Mouse (Mus musculus) v-Abl transformed pro-B cells (cell line): ENCODE data around the gene Pip5k1b.

ENCODE experiments used
- in situ Hi-C, 2 experiments: fragments of 400-800 bp; cut with MboI; formaldehyde crosslinking; loops; one replicate each; pipeline ENCODE4 v1.15.1; 2025; ENCODE audit not compliant: unreplicated experiment in 2 of 2

Pip5k1b gene

DNA sequence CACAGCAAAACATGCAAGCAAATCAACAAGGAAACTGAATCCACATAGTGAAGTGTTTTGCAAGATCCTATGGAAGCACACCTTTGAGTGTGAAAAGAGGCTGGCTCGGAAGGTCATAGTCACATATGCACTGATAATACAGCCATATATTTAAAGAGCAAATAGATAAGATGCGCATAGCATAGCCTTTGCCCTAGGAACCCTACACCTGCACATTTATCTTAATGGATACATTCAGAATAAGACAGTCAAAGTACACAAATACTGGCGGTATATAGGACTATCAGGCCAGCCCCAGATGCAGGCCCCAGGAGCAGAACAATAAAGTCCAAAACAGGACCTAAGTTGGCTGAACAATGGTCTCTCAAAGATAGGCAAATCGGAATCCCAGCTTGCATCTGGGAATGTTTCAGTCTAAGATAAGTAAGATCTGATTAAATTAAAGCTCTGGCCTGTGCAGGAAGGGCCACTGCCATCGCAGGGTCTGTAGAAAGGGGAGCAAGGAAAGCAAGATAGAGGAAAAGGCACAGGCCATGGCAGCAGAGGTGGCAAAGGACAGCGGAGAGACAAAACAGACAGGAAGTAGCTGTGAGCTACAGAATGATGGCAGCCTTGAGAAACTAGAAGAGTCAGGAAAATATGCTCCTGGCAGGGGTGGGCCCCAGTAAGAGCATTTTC lies 35.8 kb downstream of the Pip5k1b start:
- in situ Hi-C loops: no loop called here

DNA sequence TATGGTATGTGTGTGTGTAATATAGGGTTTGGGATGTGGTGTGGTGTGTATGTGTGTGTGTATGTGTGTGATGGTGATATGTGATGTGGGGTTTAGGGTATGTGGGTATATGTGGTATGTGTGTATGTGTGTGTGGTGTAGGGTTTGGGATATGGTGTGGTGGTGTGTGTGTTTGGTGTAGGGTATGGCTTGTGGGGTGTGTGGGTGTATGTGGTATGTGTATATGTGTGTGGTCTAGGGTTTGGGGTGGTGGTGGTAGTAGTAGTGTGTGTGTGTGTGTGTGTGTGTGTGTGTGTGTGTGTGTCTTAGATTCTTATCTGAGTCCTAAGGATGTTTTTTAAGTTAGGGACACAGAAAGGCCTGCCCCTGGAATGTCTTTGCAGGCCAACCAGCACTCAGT lies 37.3 kb downstream of the Pip5k1b start:
- in situ Hi-C loops: no loop called here

- in situ Hi-C loops: no loop called here
Observed at GRCm38 (mm10) chr19:24517057-24517456, 38.6 kb downstream of the Pip5k1b start.

GRCm38 (mm10) chr19:24515941-24516340 lies 39.7 kb downstream of the Pip5k1b start:
- in situ Hi-C loops: no loop called here

DNA sequence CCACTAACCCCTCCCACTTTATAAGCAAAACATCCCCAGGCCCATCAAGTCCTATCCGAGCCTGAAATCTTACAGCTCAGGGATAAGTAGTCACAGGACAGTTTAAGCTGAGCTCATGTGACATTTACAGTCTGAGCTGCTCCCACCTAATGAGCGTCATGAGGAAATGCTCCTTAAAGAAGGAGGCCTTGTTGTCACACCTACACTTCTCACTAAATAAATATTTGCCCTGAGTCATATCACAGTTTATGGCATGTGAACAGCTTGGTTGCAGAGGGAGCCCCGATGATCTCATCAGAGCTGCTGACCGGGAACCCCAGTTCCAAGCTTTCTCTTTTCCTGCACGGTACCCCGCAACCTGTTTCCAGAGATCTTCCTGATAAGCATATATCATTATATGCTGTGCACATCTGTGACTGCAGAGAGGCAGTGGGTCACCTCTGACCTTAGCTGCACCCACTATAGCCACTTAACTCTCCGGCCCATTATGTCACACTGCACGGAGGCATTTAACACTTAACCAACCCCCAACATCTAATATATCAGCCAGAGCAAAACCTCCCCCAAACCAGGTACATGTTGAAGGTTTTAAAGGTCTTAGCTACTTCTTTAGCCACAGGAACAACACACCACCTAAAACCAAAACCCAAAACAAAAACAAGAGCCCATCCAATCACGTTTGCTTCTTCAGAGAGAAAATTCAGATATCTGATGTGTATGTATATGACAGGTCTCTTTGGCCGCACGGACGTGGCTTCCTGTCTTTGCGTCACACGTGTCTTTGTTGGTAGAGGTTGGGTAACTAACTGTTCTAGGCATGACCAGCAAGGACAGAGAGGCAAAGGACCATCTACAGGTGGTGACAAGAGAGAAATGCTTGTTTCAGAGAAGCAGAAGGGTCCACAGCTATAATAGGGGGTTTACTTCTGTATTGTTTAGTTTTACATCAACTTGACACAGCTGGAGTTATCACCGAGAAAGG lies 40.7 kb downstream of the Pip5k1b start:
- in situ Hi-C loops: no loop called here

DNA sequence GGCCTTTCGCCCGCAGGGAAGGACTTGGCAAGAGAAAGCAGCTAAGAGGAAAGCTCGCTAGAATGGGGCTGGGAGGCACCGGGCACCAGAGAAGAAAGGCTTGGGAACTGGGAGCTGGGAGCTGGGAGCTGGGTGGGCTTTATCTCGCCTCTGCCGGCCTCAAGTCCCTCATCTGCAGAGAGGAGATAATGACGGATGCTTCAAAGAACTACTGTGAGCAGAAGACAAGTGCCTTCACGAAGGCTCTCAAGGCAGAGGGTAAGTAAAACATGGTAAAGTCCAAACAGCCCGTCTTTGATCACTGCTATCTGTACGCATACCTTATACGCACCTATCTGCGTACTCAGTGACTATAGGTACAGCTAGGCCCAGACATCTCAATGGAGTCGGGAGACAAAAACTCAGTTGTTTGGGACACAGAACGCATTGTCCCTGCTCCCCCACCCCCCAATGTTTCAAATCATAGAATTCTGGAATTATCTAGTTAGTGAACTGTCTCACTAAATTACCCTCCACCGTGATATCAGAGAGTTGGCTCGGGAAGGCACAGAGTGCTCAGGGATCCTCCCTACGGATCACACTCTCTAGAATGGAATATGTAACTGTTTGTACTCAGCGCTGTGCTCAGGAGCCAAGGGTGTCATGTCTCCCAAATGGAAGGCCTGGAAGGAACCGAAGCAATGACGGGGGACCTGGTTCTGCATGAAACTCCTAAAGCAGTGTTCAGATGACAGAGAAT lies 42.4 kb downstream of the Pip5k1b start:
- in situ Hi-C loops: no loop called here

DNA sequence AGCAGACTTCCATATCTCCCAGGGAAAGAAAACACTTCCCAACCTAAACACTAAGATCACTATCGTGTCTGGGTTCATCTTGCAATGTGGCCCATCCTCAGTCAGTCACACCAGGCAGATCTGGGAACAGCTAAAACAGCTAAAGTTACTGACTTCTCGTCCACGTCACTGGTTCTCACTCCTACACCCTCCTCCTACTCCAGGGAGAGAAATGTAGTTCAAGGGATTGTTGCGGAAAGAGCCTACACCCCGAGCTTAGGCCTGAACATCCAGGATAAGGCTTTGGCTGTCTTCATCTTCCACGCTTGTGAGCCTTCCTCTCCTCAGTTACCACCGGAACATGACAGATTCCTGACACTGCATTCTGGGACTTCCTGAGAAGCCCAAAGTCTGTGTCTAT lies 43.7 kb downstream of the Pip5k1b start:
- in situ Hi-C loops: no loop called here

DNA sequence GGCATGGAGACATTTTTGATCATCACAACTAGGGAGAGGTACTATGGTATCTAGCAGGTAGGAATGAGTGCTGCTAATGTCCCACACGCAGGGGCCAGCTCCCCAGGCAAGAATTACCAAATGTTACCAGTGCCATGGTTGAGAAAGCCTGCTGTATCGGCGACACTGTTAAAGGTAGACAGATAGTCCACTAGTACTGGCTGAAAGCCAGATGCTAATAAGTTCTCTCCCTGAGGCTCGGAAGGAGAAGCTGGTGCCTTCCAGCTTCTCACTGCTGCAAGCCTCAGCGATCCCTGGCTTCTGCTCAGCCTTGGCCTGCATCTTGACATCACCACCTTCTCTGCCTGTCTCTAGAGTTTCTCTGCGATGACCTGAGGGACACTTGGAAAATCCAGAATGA lies 46.3 kb downstream of the Pip5k1b start:
- in situ Hi-C loops: no loop called here

DNA sequence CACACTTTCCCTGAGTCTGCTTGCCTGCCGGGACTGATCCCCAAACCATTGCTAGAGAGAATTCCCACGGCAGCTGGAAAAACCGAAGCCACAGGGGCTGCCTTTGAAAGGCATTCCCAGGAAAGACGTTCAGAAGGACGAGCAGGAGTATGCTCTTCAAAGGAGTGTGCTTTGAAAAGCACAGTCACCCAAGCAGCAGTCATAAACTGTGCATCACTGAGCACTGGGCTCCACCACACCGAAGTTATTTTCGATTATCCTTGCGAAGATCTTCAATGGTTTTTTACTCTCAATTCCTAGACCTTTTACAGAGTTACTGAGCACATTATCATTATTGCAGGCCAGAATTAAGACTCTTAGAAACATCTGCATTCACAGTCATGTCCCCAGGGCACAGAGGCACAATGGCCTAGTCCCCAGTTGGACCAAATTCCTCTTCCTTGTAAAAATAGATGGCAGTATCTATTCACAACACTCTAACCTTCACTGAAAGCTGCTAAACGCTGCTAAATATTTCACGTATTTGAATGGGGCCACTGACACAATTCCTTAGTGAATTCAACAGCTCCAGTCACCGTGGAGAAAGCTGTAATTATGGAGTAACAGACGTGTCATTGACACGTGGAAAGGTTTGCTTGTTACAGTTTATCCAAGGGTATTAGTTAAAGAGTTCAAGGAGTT lies 47.4 kb downstream of the Pip5k1b start:
- in situ Hi-C loops: no loop called here

DNA sequence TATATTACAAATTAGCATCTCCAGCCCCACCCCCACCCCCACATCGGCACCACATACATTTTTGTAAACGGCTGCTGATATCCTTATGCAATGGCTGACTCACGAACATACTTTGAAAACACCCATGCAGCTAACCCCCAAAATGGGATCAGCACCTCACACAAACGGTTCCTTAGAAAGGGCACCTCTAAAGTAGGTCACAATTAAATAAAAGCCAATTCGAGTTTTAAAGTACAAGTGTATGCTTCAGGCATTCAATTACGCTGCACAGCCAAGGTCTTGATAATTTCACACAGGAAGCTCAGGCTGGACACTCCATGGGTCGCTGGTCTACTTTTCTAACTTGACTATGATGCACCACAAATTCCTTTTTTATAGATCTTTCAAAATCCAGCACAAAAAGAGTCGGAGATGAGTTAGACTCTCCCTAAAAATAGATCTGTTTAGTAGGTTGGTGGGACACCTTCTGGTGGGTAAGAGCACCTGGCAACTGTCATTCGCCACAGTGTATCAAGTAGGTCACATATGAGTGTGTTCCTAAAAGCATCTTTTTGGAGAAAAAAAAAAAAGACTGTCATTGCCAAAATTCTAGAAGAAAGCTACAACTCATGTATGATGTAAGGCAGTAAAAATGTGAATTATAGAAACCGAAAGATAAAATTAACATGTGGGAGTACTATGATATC lies 52.8 kb downstream of the Pip5k1b start:
- in situ Hi-C loops: no loop called here

GRCm38 (mm10) chr19:24501525-24501924 lies 54.1 kb downstream of the Pip5k1b start:
- in situ Hi-C loops: no loop called here

DNA sequence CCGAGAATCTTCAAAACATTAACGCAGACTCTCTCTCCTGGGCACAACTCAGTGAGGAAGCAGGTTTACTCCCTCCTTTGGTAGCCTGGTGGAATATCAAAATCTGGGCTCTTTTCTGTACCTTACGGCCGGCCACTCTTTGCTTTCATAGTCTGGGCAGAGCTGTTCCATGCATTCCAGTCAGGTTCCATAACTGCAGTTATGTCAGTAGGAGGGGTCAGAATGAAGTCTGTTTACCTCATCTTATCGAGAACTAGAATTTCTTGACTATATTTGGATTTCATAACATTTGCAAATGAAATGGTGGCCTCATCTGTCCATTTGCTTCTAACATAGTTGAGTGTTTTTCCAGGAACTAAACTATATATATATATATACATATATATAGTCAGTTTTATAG lies 55.2 kb downstream of the Pip5k1b start:
- in situ Hi-C loops: no loop called here

- in situ Hi-C loops: no loop called here
Observed at GRCm38 (mm10) chr19:24499291-24499690, 56.4 kb downstream of the Pip5k1b start.

GRCm38 (mm10) chr19:24493887-24494286 lies 61.8 kb downstream of the Pip5k1b start:
- in situ Hi-C loops: no loop called here

GRCm38 (mm10) chr19:24491824-24492223 lies 63.8 kb downstream of the Pip5k1b start:
- in situ Hi-C loops: no loop called here

- in situ Hi-C loops: no loop called here
Observed at GRCm38 (mm10) chr19:24490275-24490674, 65.4 kb downstream of the Pip5k1b start.

- in situ Hi-C loops: no loop called here
Observed at GRCm38 (mm10) chr19:24486433-24487296, 69.0 kb downstream of the Pip5k1b start.

DNA sequence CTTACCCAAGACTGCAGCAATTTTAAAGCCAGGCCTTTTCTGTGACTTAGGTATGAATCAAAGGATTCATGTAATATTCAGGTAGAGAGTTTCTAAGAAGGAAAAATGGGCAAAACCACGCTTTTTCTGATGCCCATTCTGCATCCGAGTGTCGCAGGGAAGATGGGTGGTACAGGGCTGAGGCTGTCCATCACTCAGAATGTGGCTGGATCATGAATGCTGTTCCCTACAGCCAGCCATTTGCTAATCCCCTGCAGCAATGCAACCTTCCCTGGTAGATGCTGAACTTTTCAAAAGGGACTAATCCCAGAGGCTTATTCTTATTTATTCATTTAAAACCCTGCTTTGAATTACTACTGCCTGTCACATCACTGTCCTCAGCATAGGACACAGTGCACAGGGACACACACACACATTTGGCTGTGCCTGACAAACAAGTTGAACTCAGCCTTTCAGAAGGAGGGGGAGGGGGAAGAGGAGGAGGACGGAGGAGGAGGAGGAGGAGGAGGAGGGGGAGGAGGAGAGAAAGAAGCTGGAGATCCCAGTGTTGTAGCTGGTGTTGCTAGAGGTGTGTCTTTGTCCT lies 71.0 kb downstream of the Pip5k1b start:
- in situ Hi-C loops: no loop called here

DNA sequence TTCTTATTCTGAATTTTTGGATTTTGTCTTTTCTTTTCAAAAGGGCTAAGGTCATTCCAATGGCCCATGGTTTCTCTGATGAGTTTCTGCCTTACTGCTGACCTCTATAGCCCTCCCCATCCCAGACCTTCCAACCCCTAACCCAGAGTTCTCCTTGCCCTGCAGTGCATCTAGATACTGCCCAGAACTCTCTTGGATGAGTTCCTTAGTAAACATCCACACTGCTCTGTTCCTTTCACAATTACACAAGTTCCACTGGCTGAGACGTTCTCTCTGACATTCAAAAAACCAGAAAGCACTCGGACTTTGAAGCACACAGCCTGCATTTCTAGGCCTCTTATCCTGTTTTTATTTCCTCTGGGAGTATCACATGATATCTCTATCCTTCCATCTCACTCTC lies 74.8 kb downstream of the Pip5k1b start:
- in situ Hi-C loops: no loop called here
